Mouse (Mus musculus): ENCODE measurements at regions not wholly inside any gene's neighbourhood (a gene's known extent, or its start where the extent isn't known, plus 50 kb on each side); places are given as distances from the start of the nearest gene placed in this dataset.
"Not testable (repeated sequence)": the region's sequence is repeated elsewhere in the genome, so short reads cannot be mapped to it uniquely, and the experiment has no call there.

- not testable (repeated sequence) for TF ChIP-seq CTCF (conservative IDR thresholded peaks at IDR 0.05 in 1 of 2, IDR thresholded peaks at IDR 0.05 in 1 of 2; ENCODE audit: low read depth in 2 of 2, low read length in 2 of 2); ETS1 (conservative IDR thresholded peaks at IDR 0.05; ENCODE audit: low read depth, low read length); CHD2 (IDR thresholded peaks at IDR 0.05; ENCODE audit: low read length); MYC (IDR thresholded peaks at IDR 0.05; ENCODE audit: low read depth, low read length); CHD1 (IDR thresholded peaks at IDR 0.05; ENCODE audit: low read depth, low read length); EP300 (IDR thresholded peaks at IDR 0.05; ENCODE audit: low read length); KAT2A (IDR thresholded peaks at IDR 0.05; ENCODE audit: insufficient replicate concordance, low read length); RAD21 (IDR thresholded peaks at IDR 0.05; ENCODE audit: low read depth, low read length)
Measured at GRCm38 (mm10) chr6:37787858-37788257, 82.8 kb upstream of the Trim24 start.
